Mouse (Mus musculus): Measurements from ENCODE around the gene Cpeb4.
A peak's percentile ranks its signal among the peaks of the same experiment; 100 is the strongest.

- TF ChIP-seq EP300 (IDR thresholded peaks at IDR 0.05) (no peak), CTCF (IDR thresholded peaks at IDR 0.05) (peak; percentile 53)
These were observed 69.9 kb downstream of the Cpeb4 start for GRCm38 (mm10) chr11:31941640-31942638.
